Mouse (Mus musculus) testis, adult 2 months (tissue): ENCODE results near the gene Sdc1.

ENCODE experiments used
- CTCF ChIP-seq: fragments of 200-500 bp; IDR thresholded peaks from 2 replicates; pipeline ENCODE4 v1.5.1; 2012; ENCODE audit warnings: low read depth, mild to moderate bottlenecking, inconsistent platforms, low read length, moderate library complexity; ENCODE audit not compliant: control insufficient read depth, insufficient read depth, insufficient replicate concordance
- POLR2A ChIP-seq: fragments of 200-500 bp; IDR thresholded peaks from 2 replicates; pipeline ENCODE4 v1.6.1; 2012; ENCODE audit warnings: low read depth, mild to moderate bottlenecking, inconsistent platforms, low read length, moderate library complexity; ENCODE audit not compliant: control insufficient read depth

- TF ChIP-seq POLR2A (no peak), CTCF (no peak)
Observed at GRCm38 (mm10) chr12:8781681-8782378, 10.7 kb downstream of the Sdc1 start.
